Mouse (Mus musculus) G1E (cell line): Measurements from ENCODE around the gene Yif1b. TPM values are rescaled to one million over a fixed set of nuclear protein-coding genes. Genes with fewer than 3 reads are reported as not detected.

ENCODE experiments used
- ATAC-seq: 2 replicates; pipeline ENCODE4 v1.8.0; 2016; ENCODE audit warnings: mild to moderate bottlenecking; ENCODE audit not compliant: insufficient number of reproducible peaks, poor library complexity, low FRiP score, severe bottlenecking; ENCODE audit errors: extremely low read depth
- DNase-seq: peaks from one replicate; pipeline ENCODE4 v3.0.0; 2012; ENCODE audit warnings: low spot score
- H3K27me3 ChIP-seq: 2 replicates; pipeline ENCODE4 v1.6.1; 2012; ENCODE audit warnings: mild to moderate bottlenecking, low read length, inconsistent platforms; ENCODE audit not compliant: insufficient read depth
- H3K36me3 ChIP-seq: replicated peaks from 2 replicates; pipeline ENCODE3; 2012; ENCODE audit warnings: mild to moderate bottlenecking, inconsistent platforms
- H3K4me1 ChIP-seq: 2 replicates; pipeline ENCODE4 v1.6.1; 2012; ENCODE audit warnings: low read depth, low read length, inconsistent platforms, mixed read lengths; ENCODE audit not compliant: insufficient read depth
- H3K4me3 ChIP-seq: 2 replicates; pipeline ENCODE4 v1.5.1; 2012; ENCODE audit warnings: low read depth, mild to moderate bottlenecking, inconsistent platforms, low read length, moderate library complexity, mixed read lengths
- H3K9me3 ChIP-seq: replicated peaks from 2 replicates; pipeline ENCODE4 v1.6.1; 2012; ENCODE audit warnings: inconsistent platforms
- CTCF ChIP-seq: IDR thresholded peaks from 2 replicates; pipeline ENCODE4 v1.5.1; 2012; ENCODE audit warnings: low read depth, low read length, inconsistent platforms, mixed read lengths
- GATA1 ChIP-seq: IDR thresholded peaks from 2 replicates; pipeline ENCODE4 v1.6.1; 2012; ENCODE audit warnings: borderline replicate concordance, low read length, inconsistent platforms, mixed read lengths
- GATA2 ChIP-seq: IDR thresholded peaks from 2 replicates; pipeline ENCODE4 v1.6.1; 2012; ENCODE audit warnings: low read depth, low read length, inconsistent platforms, borderline replicate concordance
- POLR2AphosphoS5 ChIP-seq: IDR thresholded peaks from 2 replicates; pipeline ENCODE4 v1.6.1; 2012; ENCODE audit warnings: low read depth, low read length, inconsistent platforms; ENCODE audit not compliant: insufficient replicate concordance
- TAL1 ChIP-seq: conservative IDR thresholded peaks from 2 replicates; pipeline ENCODE4 v1.6.1; 2012; ENCODE audit warnings: low read depth, low read length, inconsistent platforms, mixed read lengths
- polyA plus RNA-seq: library from polyadenylated mRNA; stranded (reverse); fragments of >175 nt; gene quantifications from 2 replicates; pipeline ENCODE4 v1.2.3, GENCODE M21; 2012
- total RNA-seq, 2 experiments: library from RNA; stranded (forward) in 1 of 2; stranded (reverse) in 1 of 2; fragments of 200-1000 nt in 1 of 2; fragments of >200 nt in 1 of 2; fragmentation: Nextera tagmentation in 1 of 2; gene quantifications; 2 replicates each; pipeline ENCODE4 v1.2.3; 2014 to 2017

The Yif1b gene
- total and polyA plus RNA-seq, 3 experiments = 27.8 to 228 (median 114) TPM

- no peak within 1 kb of the TSS for H3K4me3 ChIP-seq
- H3K27me3 ChIP-seq = no peaks in the 10 kb centered on the region
- TF ChIP-seq TAL1 (no peak), CTCF (no peak), GATA2 (no peak), GATA1 (no peak), POLR2AphosphoS5 (no peak)
- no peak for ATAC-seq
- no peaks in the 10 kb centered on the region for H3K36me3 ChIP-seq
- H3K9me3 ChIP-seq = peaks cover 19% of the 10 kb centered on the region
- DNase-seq = no peak
- H3K4me1 ChIP-seq = peaks cover 17% of the 10 kb centered on the region
Observed at GRCm38 (mm10) chr7:29213675-29214082, 24.4 kb upstream of the Yif1b start, which contains the start of gene Catsperg1. Catsperg1 (minus strand) TSS chr7:29214035.

DNA sequence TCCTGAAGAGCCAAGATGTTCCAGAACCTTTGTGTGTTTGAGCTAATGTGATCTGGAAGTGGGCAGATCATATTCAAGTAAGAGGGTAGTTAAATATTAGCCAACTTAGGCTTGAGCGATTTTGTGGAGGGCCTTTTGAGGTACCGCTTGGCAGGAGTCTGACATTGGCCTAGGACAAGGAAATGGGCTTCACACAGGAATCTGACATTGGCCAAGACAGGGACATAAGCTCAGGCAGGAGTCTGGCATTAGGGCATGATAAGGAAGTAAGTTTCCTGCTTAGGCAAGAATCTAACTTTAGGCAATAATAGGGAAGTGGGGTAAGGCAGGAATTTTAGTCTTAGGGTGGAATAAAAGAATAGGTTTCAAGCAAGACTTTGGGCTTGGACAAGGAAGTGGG lies 23.9 kb upstream of the Yif1b start:
- DNase-seq = no peak
- ATAC-seq = no peak
- Histone ChIP-seq H3K9me3 (peaks cover 25% of the 10 kb centered on the region), H3K27me3 (no peaks in the 10 kb centered on the region; the same call in 1 of the 2 replicates), H3K4me3 (no peak overlapping the region), H3K36me3 (no peaks in the 10 kb centered on the region), H3K4me1 (peaks cover 17% of the 10 kb centered on the region)
- no peak for TF ChIP-seq POLR2AphosphoS5
- TF ChIP-seq GATA1 = no peak
- TF ChIP-seq CTCF = no peak
- TF ChIP-seq GATA2 = no peak
- no peak for TF ChIP-seq TAL1

- DNase-seq (no peak), ATAC-seq (no peak)
- Histone ChIP-seq H3K27me3 (no peaks in the 10 kb centered on the region; the same call in 1 of the 2 replicates), H3K4me3 (no peak overlapping the region), H3K9me3 (peaks cover 31% of the 10 kb centered on the region), H3K4me1 (peaks cover 17% of the 10 kb centered on the region), H3K36me3 (no peaks in the 10 kb centered on the region)
- no peak for TF ChIP-seq POLR2AphosphoS5
- TF ChIP-seq TAL1 = no peak
- TF ChIP-seq CTCF = no peak
- no peak for TF ChIP-seq GATA2
Observed at GRCm38 (mm10) chr7:29214846-29215245, 23.3 kb upstream of the Yif1b start.

GRCm38 (mm10) chr7:29224756-29225394 lies 13.3 kb upstream of the Yif1b start:
- ATAC-seq (no peak), DNase-seq (no peak)
- H3K4me3 ChIP-seq = no peak overlapping the region
- no peak for TF ChIP-seq POLR2AphosphoS5
- TF ChIP-seq GATA2 = no peak
- no peak for TF ChIP-seq CTCF
- no peak for TF ChIP-seq GATA1
- TF ChIP-seq TAL1 = no peak
- H3K27me3 ChIP-seq = peaks cover 43% of the 10 kb centered on the region
- peaks cover 7% of the 10 kb centered on the region for H3K9me3 ChIP-seq
- H3K4me1 ChIP-seq = peaks cover 4% of the 10 kb centered on the region
- H3K36me3 ChIP-seq = no peaks in the 10 kb centered on the region

DNA sequence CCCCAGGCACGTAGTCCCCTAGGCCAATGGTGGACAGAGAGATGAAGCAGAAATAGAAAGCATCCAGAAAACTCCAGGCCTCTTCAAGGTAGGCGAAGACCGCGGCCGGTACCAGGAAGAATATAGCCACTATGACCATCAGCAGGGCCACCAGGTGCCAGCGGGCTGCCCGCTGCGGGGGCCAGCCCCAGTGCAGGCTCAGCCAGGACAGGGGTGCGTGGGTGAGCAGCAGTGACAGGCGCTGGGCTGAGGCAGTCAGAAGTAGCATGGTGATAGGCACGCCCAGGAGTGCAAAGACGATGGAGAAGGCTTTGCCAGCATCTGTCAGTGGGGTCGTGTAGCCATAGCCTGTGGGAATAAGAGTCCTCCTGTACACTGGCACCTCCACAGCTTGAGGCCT lies 12.6 kb upstream of the Yif1b start:
- Histone ChIP-seq H3K4me3 (no peak overlapping the region), H3K4me1 (peaks cover 4% of the 10 kb centered on the region), H3K36me3 (no peaks in the 10 kb centered on the region), H3K9me3 (peaks cover 4% of the 10 kb centered on the region; the same call in 1 of the 2 replicates), H3K27me3 (peaks cover 49% of the 10 kb centered on the region)
- DNase-seq (no peak), ATAC-seq (no peak)
- no peak for TF ChIP-seq POLR2AphosphoS5
- no peak for TF ChIP-seq TAL1
- no peak for TF ChIP-seq CTCF
- no peak for TF ChIP-seq GATA1
- TF ChIP-seq GATA2 = no peak

- ATAC-seq (no peak), DNase-seq (no peak)
- Histone ChIP-seq H3K27me3 (peaks cover 66% of the 10 kb centered on the region), H3K4me1 (peaks cover 4% of the 10 kb centered on the region), H3K9me3 (0 out of 2 replicates have a peak, but pooled peaks cover 5% of the 10 kb centered on the region), H3K36me3 (no peaks in the 10 kb centered on the region), H3K4me3 (no peak overlapping the region)
- TF ChIP-seq CTCF (no peak), GATA1 (no peak), POLR2AphosphoS5 (no peak), TAL1 (no peak), GATA2 (no peak)
Observed at GRCm38 (mm10) chr7:29228202-29228601, 9.9 kb upstream of the Yif1b start.
